Mouse (Mus musculus): ENCODE data around the gene Elf1.
A peak's percentile ranks its signal among the peaks of the same experiment; 100 is the strongest.

Gene Elf1

GRCm38 (mm10) chr14:79574361-79574760 is 93.4 kb downstream of the Elf1 start:
- no peak for DNase-seq

GRCm38 (mm10) chr14:79583526-79584245 is 102.7 kb downstream of the Elf1 start:
- DNase-seq = no peak

- DNase-seq = no peak
Measured at GRCm38 (mm10) chr14:79586499-79587138, 105.6 kb downstream of the Elf1 start.

GRCm38 (mm10) chr14:79587139-79587851 is 106.3 kb downstream of the Elf1 start, which contains the start of gene Sugt1:
TSS of gene Sugt1 (plus strand) at chr14:79587691.
- peak; percentile 97 for DNase-seq

GRCm38 (mm10) chr14:79587852-79588229 is 106.8 kb downstream of the Elf1 start:
- DNase-seq = no peak

GRCm38 (mm10) chr14:79588534-79588951 is 107.5 kb downstream of the Elf1 start:
- DNase-seq = peak; percentile 14 to 15

- no peak for DNase-seq
Measured at GRCm38 (mm10) chr14:79589401-79589800, 108.4 kb downstream of the Elf1 start.

- no peak for DNase-seq
Measured at GRCm38 (mm10) chr14:79590916-79591315, 109.9 kb downstream of the Elf1 start.

GRCm38 (mm10) chr14:79591611-79592010 is 110.6 kb downstream of the Elf1 start:
- DNase-seq = no peak

- no peak for DNase-seq
Measured at GRCm38 (mm10) chr14:79594069-79594468, 113.1 kb downstream of the Elf1 start.

GRCm38 (mm10) chr14:79596602-79597001 is 115.6 kb downstream of the Elf1 start:
- no peak for DNase-seq

GRCm38 (mm10) chr14:79605881-79606280 is 124.9 kb downstream of the Elf1 start:
- DNase-seq = no peak

- no peak for DNase-seq
Measured at GRCm38 (mm10) chr14:79606392-79606791, 125.4 kb downstream of the Elf1 start.

GRCm38 (mm10) chr14:79606867-79607266 is 125.9 kb downstream of the Elf1 start:
- no peak for DNase-seq

GRCm38 (mm10) chr14:79607352-79607751 is 126.4 kb downstream of the Elf1 start:
- DNase-seq = no peak

- DNase-seq = no peak
Measured at GRCm38 (mm10) chr14:79608286-79608685, 127.3 kb downstream of the Elf1 start.

- DNase-seq = no peak
Measured at GRCm38 (mm10) chr14:79617121-79617828, 136.3 kb downstream of the Elf1 start.

GRCm38 (mm10) chr14:79619802-79620201 is 138.8 kb downstream of the Elf1 start:
- DNase-seq = no peak

- DNase-seq = no peak
Measured at GRCm38 (mm10) chr14:79621143-79621542, 140.1 kb downstream of the Elf1 start.
